Mouse (Mus musculus): ENCODE measurements around the gene Fgd2. TPM values are rescaled to one million over a fixed set of nuclear protein-coding genes. Genes with fewer than 3 reads are reported as not detected.

The Fgd2 gene
- total and polyA plus RNA-seq, 2 experiments from 2014 or later: 14.1 to 17.3 TPM

DNA sequence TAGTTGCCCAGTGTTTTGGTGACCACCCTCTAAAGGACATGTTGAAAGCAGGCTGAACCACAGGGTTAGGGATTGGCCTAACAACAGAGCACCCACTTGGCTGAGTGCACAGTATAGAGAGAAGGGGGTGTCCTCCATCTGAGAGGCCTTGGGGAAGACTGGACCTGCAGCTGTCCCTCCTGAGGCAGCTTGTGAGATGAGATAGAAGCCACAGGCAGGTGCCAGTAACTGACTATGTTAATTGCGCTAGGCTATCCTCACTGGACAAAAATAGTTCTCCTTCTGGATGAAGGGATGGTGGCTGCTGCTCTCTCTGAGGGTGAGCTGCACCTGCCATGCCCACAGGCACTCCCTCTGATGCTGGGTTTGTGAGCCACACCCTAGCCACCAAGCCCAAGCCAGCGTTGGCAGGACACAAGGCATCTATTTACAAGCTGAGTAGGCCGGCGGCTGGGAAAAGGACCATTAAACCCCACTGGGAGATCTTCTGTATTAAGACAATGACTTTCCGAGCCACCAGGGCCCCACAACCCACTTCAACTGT is 49.2 kb downstream of the Fgd2 start:
- no peak overlapping the region for H3K4me2 ChIP-seq (ENCODE audit: low read depth)
- H3K36me3 ChIP-seq (ENCODE audit: insufficient read depth): no peaks in the 10 kb centered on the region
- DNase-seq (no peak), ATAC-seq (no peak)
- 70% methylated on average over 5 of the region's 5 CpGs for WGBS
- TF ChIP-seq CTCF (IDR thresholded peaks at IDR 0.05; ENCODE audit: low read depth): no peak
- H3K9me3 ChIP-seq (ENCODE audit: low read length): no peaks in the 10 kb centered on the region
- no peak overlapping the region for H3K4me3 ChIP-seq (ENCODE audit: low read depth, low read length)
- no peak overlapping the region for H3K9ac ChIP-seq
- H3K27me3 ChIP-seq (ENCODE audit: insufficient read depth, low read length): no peaks in the 10 kb centered on the region
- no peak overlapping the region for H3K27ac ChIP-seq (ENCODE audit: low read depth, low read length)
- H3K4me1 ChIP-seq (ENCODE audit: insufficient read depth): no peaks in the 10 kb centered on the region

- Histone ChIP-seq H3K4me1 (ENCODE audit: insufficient read depth) (no peaks in the 10 kb centered on the region), H3K36me3 (ENCODE audit: insufficient read depth) (no peaks in the 10 kb centered on the region), H3K9ac (no peak overlapping the region), H3K4me3 (ENCODE audit: low read depth, low read length) (no peak overlapping the region), H3K27ac (ENCODE audit: low read depth, low read length) (no peak overlapping the region), H3K9me3 (ENCODE audit: low read length) (no peaks in the 10 kb centered on the region), H3K27me3 (ENCODE audit: insufficient read depth, low read length) (no peaks in the 10 kb centered on the region), H3K4me2 (ENCODE audit: low read depth) (no peak overlapping the region)
- ATAC-seq: no peak
- no peak for TF ChIP-seq CTCF (IDR thresholded peaks at IDR 0.05; ENCODE audit: low read depth)
- no peak for DNase-seq
- WGBS: 33% methylated on average over 8 of the region's 8 CpGs
Measured at GRCm38 (mm10) chr17:29411821-29412425, 51.2 kb downstream of the Fgd2 start.

DNA sequence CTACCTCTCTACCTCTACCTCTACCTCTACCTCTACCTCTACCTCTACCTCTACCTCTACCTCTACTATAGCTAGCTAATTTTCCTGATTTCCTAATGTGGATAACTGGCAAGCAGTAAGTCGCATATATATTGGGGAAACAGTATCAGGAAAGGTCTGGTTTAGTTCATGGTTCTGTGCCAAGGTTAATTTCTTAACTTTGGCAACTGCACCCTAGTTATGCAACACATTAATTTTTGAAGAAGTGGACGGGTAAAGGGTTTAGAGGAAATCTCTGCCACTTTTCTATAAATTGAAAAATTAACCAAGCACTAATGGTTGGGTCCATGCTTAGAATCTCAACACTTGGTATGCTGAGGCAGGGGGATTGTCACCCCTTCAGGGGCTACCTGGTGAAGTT is 53.9 kb downstream of the Fgd2 start:
- Histone ChIP-seq H3K9me3 (ENCODE audit: low read length) (no peaks in the 10 kb centered on the region), H3K4me2 (ENCODE audit: low read depth) (no peak overlapping the region), H3K4me1 (ENCODE audit: insufficient read depth) (no peaks in the 10 kb centered on the region), H3K9ac (no peak overlapping the region), H3K36me3 (ENCODE audit: insufficient read depth) (no peaks in the 10 kb centered on the region), H3K27ac (ENCODE audit: low read depth, low read length) (no peak overlapping the region), H3K27me3 (ENCODE audit: insufficient read depth, low read length) (no peaks in the 10 kb centered on the region), H3K4me3 (ENCODE audit: low read depth, low read length) (no peak overlapping the region)
- DNase-seq: no peak
- no peak for ATAC-seq
- WGBS: 82% methylated on average over 2 of the region's 2 CpGs
- TF ChIP-seq CTCF (IDR thresholded peaks at IDR 0.05; ENCODE audit: low read depth): no peak

DNA sequence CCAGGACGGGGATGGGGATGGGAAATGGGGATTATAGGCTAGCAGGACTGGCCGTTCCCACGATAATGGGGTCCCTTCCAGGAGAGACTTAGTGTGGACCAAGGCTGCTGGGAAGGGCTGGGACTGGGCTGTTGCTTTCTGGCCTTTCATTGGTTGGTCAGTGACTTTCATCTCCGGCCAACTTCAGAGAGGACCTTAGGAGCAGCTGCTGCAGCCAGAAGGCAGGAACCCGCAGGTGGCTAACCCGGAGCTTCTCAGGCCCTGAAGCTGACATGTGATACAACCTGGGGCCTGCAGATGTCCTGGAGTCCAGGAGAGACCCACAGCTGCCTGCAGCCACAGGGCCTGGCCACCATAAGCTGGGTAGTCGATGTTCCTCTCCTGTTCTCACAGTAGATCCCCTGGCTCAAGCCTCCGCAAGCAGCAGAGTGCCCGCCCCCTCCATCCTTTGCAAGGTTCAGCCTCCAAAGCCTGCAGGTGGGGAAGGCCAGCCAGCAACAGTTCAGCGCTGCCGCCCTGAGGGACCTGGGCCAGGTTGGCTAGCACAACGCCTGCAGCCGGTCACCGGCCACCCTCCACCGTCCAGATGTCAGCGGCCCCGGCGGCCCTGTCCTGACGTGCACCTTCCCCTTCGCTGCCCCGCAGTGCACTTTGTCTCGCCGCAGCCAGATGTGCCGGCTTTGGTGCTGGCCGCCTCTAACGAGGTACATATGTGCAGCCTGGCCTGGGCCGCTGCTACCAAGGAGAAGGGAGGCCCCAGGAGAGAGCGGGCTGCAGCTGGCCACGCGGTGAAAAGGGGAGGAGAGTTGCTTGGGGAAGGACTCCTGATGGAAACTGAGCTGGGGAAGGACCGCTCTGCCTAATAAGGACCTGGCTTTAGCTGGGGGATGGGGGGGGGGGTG is 55.3 kb downstream of the Fgd2 start:
- 16% methylated on average over 31 of the region's 31 CpGs for WGBS

GRCm38 (mm10) chr17:29416757-29417156 is 56.0 kb downstream of the Fgd2 start:
- Histone ChIP-seq H3K9me3 (ENCODE audit: low read length) (no peaks in the 10 kb centered on the region), H3K27me3 (ENCODE audit: insufficient read depth, low read length) (no peaks in the 10 kb centered on the region), H3K36me3 (ENCODE audit: insufficient read depth) (no peaks in the 10 kb centered on the region), H3K9ac (no peak overlapping the region), H3K4me1 (ENCODE audit: insufficient read depth) (no peaks in the 10 kb centered on the region), H3K27ac (ENCODE audit: low read depth, low read length) (no peak overlapping the region), H3K4me3 (ENCODE audit: low read depth, low read length) (no peak overlapping the region), H3K4me2 (ENCODE audit: low read depth) (no peak overlapping the region)
- TF ChIP-seq CTCF (IDR thresholded peaks at IDR 0.05; ENCODE audit: low read depth): no peak
- ATAC-seq (no peak), DNase-seq (no peak)
- 58% methylated on average over 5 of the region's 5 CpGs for WGBS

More for the DNA sequence above, 55.3 kb downstream of the Fgd2 start:
- DNase-seq (no peak), ATAC-seq (no peak)
- Histone ChIP-seq H3K9ac (no peak overlapping the region; the same call in 1 of the 2 replicates), H3K4me3 (ENCODE audit: low read depth, low read length) (no peak overlapping the region), H3K27ac (ENCODE audit: low read depth, low read length) (no peak overlapping the region), H3K36me3 (ENCODE audit: insufficient read depth) (no peaks in the 10 kb centered on the region), H3K4me1 (ENCODE audit: insufficient read depth) (no peaks in the 10 kb centered on the region), H3K27me3 (ENCODE audit: insufficient read depth, low read length) (no peaks in the 10 kb centered on the region), H3K4me2 (ENCODE audit: low read depth) (peak overlapping the region; percentile 23; the same call in 1 of the 2 replicates), H3K9me3 (ENCODE audit: low read length) (no peaks in the 10 kb centered on the region)
- TF ChIP-seq CTCF (IDR thresholded peaks at IDR 0.05; ENCODE audit: low read depth): no peak

DNA sequence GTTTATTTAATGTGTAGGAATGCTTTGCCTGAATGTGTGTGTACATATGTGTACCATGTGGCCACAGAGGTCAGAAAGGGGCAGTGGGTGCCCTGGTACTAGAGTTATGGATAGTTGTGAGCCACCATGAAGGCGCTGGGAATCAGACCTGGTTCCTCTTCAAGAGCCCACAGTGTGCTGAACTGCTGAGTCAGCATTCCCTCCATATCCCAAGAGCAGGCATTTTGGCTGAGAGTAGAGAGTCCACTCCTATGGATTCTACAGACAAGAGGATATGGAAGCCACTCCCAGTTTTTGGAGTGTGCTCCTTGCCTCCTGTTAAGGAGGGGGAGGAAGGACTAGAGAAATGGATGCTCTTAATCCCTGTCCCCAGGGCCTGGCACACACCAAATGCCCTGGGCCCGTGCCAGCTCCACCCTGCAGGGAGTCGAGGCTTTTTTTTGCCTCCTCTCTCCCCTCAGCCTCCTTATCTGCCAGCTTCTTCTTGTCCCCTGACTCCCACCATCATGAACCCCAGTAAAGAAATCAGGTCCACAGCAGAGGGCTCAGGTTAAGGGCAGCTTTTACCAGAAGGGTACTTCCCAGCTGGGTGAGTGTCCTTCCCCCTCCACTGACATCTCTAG is 58.2 kb downstream of the Fgd2 start:
- Histone ChIP-seq H3K9ac (no peak overlapping the region), H3K36me3 (ENCODE audit: insufficient read depth) (no peaks in the 10 kb centered on the region), H3K4me1 (ENCODE audit: insufficient read depth) (no peaks in the 10 kb centered on the region), H3K9me3 (ENCODE audit: low read length) (no peaks in the 10 kb centered on the region), H3K27me3 (ENCODE audit: insufficient read depth, low read length) (no peaks in the 10 kb centered on the region), H3K27ac (ENCODE audit: low read depth, low read length) (no peak overlapping the region), H3K4me3 (ENCODE audit: low read depth, low read length) (no peak overlapping the region), H3K4me2 (ENCODE audit: low read depth) (no peak overlapping the region)
- DNase-seq (no peak), ATAC-seq (no peak)
- no peak for TF ChIP-seq CTCF (IDR thresholded peaks at IDR 0.05; ENCODE audit: low read depth)
- WGBS: 56% methylated on average over 3 of the region's 3 CpGs

All from forebrain, postnatal 0 days (tissue).